Mouse (Mus musculus) mouse trophoblast stem cell (cell line): Measurements from ENCODE around the gene Zfp935.
"Not testable (repeated sequence)": the region's sequence is repeated elsewhere in the genome, so short reads cannot be mapped to it uniquely, and the experiment has no call there.

ENCODE experiments used
- in situ Hi-C, 2 experiments: fragments of 300-500 bp; cut with MseI, MboI; formaldehyde crosslinking; loops; 2 replicates in 1 of 2; 3 replicates in 1 of 2; pipeline ENCODE4 v1.15.1; 2025

Gene Zfp935

GRCm38 (mm10) chr13:62558189-62559110 lies at the start of gene Zfp935:
Gene Zfp935 (minus strand): TSS chr13:62558511.
- in situ Hi-C loops = not testable (repeated sequence)

- in situ Hi-C loops = not testable (repeated sequence)
Observed at GRCm38 (mm10) chr13:62571099-62571498, 12.8 kb upstream of the Zfp935 start, which contains the start of gene Zfp934. Gene Zfp934 (minus strand): TSS chr13:62571199.

- in situ Hi-C loops = not testable (repeated sequence)
Observed at GRCm38 (mm10) chr13:62561696-62562095, 3.4 kb upstream of the Zfp935 start.

GRCm38 (mm10) chr13:62530129-62530528 lies 28.2 kb downstream of the Zfp935 start:
- in situ Hi-C loops = not testable (repeated sequence)

GRCm38 (mm10) chr13:62510641-62511420 lies 47.5 kb downstream of the Zfp935 start:
- in situ Hi-C loops = not testable (repeated sequence)

- in situ Hi-C loops = loop anchor here (25.0 kb wide), 2 partner anchors 365 to 390 kb away; partner anchors contain the start of gene Fbp2 (in 1 of the 2)
Observed at GRCm38 (mm10) chr13:62472661-62473060, 85.7 kb downstream of the Zfp935 start.

- in situ Hi-C loops = loop anchor here (25.0 kb wide), 2 partner anchors 367 to 392 kb away; partner anchors contain the start of gene Fbp2 (in 1 of the 2)
Observed at GRCm38 (mm10) chr13:62469947-62470346, 88.4 kb downstream of the Zfp935 start.

GRCm38 (mm10) chr13:62466424-62467334 lies 91.6 kb downstream of the Zfp935 start, which contains the start of gene Gm49359:
Gene Gm49359 (minus strand): TSS chr13:62466832.
- in situ Hi-C loops = loop anchor here (25.0 kb wide), 2 partner anchors 371 to 396 kb away; partner anchors contain the start of gene Fbp2 (in 1 of the 2)
